Mouse (Mus musculus) lung, adult 2 months (tissue): ENCODE data around the gene Hps5. TPM values are rescaled to one million over a fixed set of nuclear protein-coding genes. Genes with fewer than 3 reads are reported as not detected.

Experiments used
- DNase-seq: peaks from one replicate; pipeline ENCODE4 v3.0.0; 2022
- H3K4me1 ChIP-seq: fragments of 200-500 bp; 2 replicates; pipeline ENCODE4 v1.6.1; 2011; ENCODE audit warnings: low read length; ENCODE audit not compliant: control insufficient read depth, insufficient read depth
- H3K4me3 ChIP-seq: fragments of 200-500 bp; replicated peaks from 2 replicates; pipeline ENCODE3; 2011; ENCODE audit warnings: low read depth, mild to moderate bottlenecking, control low read depth, low read length; ENCODE audit errors: extremely low read depth
- CTCF ChIP-seq: fragments of 200-500 bp; IDR thresholded peaks from 2 replicates; pipeline ENCODE4 v1.5.1; 2011; ENCODE audit warnings: mild to moderate bottlenecking, low read length, control low read depth; ENCODE audit not compliant: insufficient read depth
- POLR2A ChIP-seq: fragments of 200-500 bp; IDR thresholded peaks from 2 replicates; pipeline ENCODE4 v1.6.1; 2011; ENCODE audit warnings: low read depth, mild to moderate bottlenecking, control low read depth, low read length, borderline replicate concordance; ENCODE audit errors: extremely low read depth
- WGBS: fragments of 180-500 bp; shearing (Covaris S2); methylation state at CpG from one replicate; pipeline ENCODE4 v1.1.7; 2018; 5-methylcytosine and 5-hydroxymethylcytosine counted together
- polyA plus RNA-seq: library from polyadenylated mRNA; depleted of rRNA; stranded (reverse); fragments of >200 nt; gene quantifications from 2 replicates; pipeline ENCODE4 v1.2.3, GENCODE M21; 2012; rRNA removed

Gene Hps5
- polyA plus RNA-seq: 12.3 and 15.4 TPM in 2 replicates

DNA sequence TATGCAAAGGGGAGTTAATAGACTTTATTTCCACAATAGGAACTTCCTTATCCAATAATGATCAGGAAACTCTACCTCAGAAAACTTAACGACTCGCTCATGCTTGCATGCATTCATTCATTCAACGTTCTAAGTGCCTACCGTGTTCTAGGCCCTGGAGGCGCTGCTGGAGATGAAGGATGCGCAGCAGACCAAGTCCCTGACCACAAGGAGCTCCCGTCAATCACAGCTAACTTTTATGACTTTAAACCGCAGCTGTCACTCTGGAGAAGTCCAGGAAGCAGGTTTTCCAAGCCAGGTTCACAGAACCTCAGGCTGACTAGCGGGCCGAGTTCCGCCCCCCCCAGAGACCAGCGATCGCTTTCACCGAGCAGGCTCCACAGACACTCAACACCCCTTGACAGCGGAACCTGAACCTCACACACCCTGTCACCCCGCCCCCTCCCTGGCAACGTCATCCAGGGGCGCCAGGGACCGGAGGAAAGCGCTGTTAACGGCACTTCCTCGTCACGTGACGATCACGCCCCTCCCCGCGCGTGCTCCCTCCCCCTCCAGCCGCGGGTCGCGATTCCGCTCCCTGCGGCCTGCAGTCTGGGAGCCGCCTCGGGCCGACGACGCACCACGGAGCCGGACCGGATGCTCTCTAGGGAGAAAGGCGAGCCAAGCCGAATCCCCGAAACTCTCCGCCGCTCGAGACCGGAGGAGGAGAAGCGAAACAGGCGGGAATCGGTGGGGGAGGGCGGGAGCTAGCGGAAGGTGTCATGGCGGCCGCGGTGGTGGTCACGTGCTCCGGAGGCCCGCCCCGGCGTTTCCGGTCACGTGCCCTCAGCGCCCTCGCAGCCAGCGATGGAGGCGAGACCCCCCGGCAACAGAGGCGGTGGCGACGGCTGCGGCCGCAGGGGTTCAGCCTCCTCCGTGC is at the start of gene Hps5, which contains the start of gene Gtf2h1:
Gene Hps5 (minus strand): TSS at position 778 of the 919 bp plus-strand sequence.
Gene Gtf2h1 (plus strand): TSS at position 817 of the 919 bp plus-strand sequence.
- under 1% methylated on average over 75 of the region's 75 CpGs for WGBS
- TF ChIP-seq POLR2A (peak; percentile 48), CTCF (0 out of 2 replicates have a peak, but pooled peaks have one; percentile 3)
- DNase-seq: peak; percentile 98
- H3K4me3 ChIP-seq: peak within 1 kb of the TSS; percentile 94
- H3K4me1 ChIP-seq: peaks cover 9% of the 10 kb centered on the region

DNA sequence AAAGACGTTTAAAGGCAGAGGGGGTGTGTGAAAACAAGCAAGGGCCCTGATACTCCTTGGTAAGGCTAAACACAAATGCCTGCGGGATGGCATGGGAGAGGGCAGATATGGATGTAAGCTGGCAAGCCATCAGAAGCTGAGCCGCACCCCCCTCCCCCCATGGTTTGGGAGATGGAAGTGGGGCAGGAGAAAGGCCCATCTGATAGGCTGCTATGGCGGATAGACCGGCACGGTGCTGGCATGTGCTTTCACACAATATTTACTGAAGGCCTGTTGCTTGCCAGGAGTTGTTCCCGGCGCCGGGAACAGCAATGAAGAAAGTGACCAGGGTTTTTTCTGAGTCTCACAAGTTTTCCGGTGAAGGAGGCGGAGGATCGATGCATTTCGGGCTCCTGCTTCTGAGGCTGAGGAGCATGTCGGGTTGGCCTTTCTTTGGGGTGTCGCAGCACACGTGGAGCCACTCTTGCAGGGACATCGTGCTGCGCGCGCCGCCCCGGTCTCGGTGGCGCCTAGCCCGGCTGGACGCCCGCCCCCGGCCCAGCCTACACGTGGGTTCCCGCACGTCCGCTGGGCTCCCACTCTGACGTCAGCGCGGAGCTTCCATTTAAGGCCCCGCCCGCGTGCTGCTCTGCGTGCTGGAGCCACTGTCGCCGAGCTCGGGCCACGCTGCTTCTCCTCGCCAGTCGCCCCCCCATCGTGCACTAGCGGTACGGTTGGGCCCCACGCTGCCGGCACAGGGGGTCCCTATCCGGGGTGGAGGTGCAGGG is 49.5 kb upstream of the Hps5 start:
- DNase-seq: peak; percentile 94
- TF ChIP-seq POLR2A (peak; percentile 99), CTCF (no peak)
- under 1% methylated on average over 51 of the region's 51 CpGs for WGBS
- Histone ChIP-seq H3K4me1 (peaks cover 8% of the 10 kb centered on the region), H3K4me3 (peak overlapping the region; percentile 60)

DNA sequence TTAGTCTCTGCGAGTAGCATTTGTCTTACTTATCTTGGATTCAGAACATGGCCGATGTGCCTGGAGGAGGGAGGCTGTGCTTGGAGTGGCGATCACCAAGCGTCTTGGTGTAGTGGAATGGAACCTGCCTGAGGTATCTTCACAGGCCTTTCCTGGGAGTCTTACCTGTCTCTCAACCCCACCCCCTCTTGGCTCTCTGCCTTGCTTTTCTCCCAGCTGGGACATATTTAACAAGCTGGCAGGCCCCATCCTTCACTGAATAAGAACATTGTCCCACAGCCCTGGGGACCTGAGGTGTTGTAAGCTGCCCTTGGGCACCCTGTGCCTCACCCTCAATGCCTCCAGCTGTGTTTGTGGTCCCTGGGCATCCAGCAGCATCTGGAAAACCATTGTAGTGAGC is 47.7 kb upstream of the Hps5 start:
- DNase-seq: no peak
- Histone ChIP-seq H3K4me3 (no peak overlapping the region), H3K4me1 (peaks cover 22% of the 10 kb centered on the region)
- 87% methylated on average over 4 of the region's 4 CpGs for WGBS
- TF ChIP-seq CTCF (no peak), POLR2A (no peak)

DNA sequence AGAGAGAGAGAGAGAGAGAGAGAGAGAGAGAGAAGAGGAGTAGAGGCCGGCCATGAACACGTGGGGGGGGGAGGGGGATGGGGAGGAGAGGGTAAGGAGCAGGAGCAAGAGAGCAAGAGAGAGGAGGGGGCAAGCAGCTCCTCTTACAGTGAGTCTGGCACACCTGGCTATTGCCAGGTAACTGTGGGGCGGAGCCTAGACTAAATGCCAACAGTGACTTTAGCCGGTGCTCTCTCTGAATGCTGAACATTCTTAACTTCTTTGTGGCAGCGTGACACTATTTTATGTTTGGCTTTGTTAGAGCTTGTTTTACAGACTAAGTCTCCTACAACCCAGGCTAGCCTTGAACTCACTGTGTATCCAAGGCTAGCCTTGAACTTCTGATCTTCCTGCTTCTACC is 46.4 kb upstream of the Hps5 start:
- peaks cover 28% of the 10 kb centered on the region for H3K4me1 ChIP-seq
- no peak overlapping the region for H3K4me3 ChIP-seq
- TF ChIP-seq POLR2A: no peak
- no peak for TF ChIP-seq CTCF
- WGBS: 46% methylated on average over 5 of the region's 5 CpGs
- DNase-seq: no peak

DNA sequence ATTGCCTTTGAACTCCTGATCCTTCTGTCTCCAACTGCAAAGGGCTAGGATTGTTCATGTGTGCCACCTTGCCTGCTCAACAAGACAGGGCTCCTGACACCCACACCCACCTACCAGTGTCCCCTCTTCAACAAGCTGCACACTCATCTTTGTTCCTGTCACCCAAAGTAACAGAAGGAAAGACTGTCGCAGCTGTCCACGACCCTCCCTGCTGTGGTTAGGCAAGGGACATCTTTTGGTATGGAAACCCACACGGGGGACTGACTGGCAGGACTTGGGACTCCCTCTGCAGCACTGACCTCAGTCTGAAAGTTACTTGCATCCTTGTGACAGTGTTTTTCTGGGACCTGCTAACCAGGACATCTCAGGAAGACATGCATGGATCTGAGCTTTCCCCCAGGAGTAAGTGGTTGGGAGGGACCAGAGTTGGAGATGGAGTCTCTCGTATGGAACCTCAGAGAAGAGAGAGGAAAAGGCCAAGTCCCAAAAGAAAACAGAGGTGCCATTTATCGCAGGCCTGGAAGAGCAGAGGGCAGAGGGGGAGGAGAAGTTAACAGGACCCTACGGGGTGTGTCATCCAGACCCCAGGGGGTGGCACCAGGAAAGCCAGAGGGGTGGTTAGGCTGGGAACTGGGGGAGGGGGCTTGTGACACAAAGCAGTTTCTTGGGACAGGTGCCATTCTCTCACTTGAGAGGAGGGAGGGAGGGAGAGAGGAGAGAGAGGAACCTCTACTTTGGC is 45.1 kb upstream of the Hps5 start, which contains the start of gene Ldha:
Gene Ldha (plus strand): TSS at position 689 of the 739 bp plus-strand sequence.
- no peak for TF ChIP-seq CTCF
- no peak for TF ChIP-seq POLR2A
- Histone ChIP-seq H3K4me3 (no peak within 1 kb of the TSS), H3K4me1 (peaks cover 28% of the 10 kb centered on the region)
- 55% methylated on average over 6 of the region's 6 CpGs for WGBS
- no peak for DNase-seq

DNA sequence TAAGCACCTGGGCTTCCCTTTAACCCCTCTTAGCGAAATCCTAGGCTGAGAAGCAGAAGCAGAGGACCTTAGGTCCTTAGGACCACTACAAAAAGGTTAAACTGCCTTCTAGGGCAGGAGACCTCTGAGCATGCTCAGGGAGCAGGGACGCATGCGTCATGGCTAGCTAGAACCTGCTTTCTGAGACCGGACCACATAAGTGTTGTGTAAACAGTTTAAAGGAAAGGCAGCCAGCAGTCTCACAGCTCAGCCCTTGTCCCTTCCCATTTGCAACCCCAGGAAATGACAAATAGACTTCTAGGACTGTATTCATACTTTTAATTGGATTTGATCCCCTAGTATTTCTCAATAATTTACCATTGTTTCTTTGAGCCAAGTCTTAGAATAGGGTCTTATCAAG is 44.5 kb upstream of the Hps5 start:
- 30% methylated on average over 4 of the region's 4 CpGs for WGBS
- peaks cover 28% of the 10 kb centered on the region for H3K4me1 ChIP-seq
- TF ChIP-seq CTCF: no peak
- no peak for TF ChIP-seq POLR2A
- H3K4me3 ChIP-seq: no peak overlapping the region
- DNase-seq: no peak

DNA sequence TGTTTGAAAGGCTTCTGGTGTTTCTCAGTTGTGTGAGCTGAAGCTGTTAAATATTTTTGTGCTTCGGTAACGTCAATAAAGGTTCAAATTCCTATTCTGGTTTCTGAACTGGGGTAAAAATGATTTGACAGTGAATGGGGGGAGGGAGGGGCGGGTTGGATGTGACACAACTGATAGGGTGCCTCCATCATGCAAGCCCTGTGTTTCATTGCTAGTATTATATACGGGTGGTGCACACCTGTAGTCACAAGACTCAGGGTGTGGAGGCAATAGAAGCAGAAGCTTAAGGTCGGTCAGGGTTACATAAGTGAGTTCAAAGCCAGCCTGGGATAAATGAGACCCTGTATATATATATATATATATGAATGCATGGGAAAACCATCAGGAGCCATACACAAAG is 44.0 kb upstream of the Hps5 start:
- no peak for TF ChIP-seq POLR2A
- no peak for TF ChIP-seq CTCF
- H3K4me1 ChIP-seq: peaks cover 26% of the 10 kb centered on the region

DNA sequence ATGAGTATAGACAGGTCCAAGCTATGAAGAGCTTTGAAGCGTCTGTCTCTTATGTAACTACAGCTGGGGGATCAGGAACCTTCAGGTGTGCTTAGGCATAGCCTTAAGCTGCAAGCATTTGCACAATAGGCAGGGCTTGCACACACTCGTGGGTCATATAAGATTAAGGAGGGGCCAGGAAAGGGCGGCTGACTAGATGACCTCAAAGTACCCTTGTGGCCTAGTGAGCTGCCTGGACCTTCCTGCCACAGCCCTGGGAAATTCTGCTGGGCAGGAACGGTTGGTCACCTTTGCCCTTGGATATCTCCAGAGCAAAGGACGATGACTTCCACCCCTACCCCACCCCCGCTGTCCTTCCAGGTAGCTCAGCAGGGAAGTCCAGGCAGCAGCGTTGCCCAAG is 43.6 kb upstream of the Hps5 start:
- Histone ChIP-seq H3K4me3 (no peak overlapping the region), H3K4me1 (peaks cover 24% of the 10 kb centered on the region)
- 37% methylated on average over 7 of the region's 7 CpGs for WGBS
- no peak for DNase-seq
- TF ChIP-seq CTCF (no peak), POLR2A (no peak)

More for the DNA sequence above, 44.0 kb upstream of the Hps5 start:
- H3K4me3 ChIP-seq: no peak overlapping the region
- DNase-seq: no peak
- 70% methylated on average over 5 of the region's 5 CpGs for whole genome bisulfite sequencing

DNA sequence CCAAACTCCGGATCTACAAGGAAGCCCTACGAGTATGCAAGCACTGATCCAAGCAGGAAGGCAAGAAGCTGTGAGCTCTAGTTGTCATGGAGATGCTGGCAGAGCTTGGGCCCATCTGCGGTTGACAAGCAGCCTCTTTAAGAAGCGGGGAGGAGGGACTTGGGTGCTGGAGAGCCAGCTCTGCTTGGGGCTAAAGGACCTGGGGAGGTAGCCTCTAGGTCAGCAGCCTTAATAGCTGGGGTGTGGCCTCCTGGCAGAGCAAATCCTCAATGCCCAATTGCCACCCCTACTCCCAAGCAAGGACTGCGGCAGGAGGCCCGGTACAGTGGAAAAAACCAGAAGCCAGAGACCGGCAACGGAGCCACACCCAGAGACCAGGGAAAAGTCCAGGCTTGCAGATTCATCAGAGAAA is 43.0 kb upstream of the Hps5 start:
- 4% methylated on average over 8 of the region's 8 CpGs for WGBS
- TF ChIP-seq POLR2A (peak; percentile 29; the same call in 1 of the 2 replicates), CTCF (no peak)
- DNase-seq: peak; percentile 79
- Histone ChIP-seq H3K4me3 (no peak overlapping the region), H3K4me1 (peaks cover 24% of the 10 kb centered on the region)
